Mouse (Mus musculus): Measurements from ENCODE around the gene Fam161a.
A peak's percentile ranks its signal among the peaks of the same experiment; 100 is the strongest.
"Not testable (repeated sequence)": the region's sequence is repeated elsewhere in the genome, so short reads cannot be mapped to it uniquely, and the experiment has no call there.

The Fam161a gene

GRCm38 (mm10) chr11:23049642-23050041, 42.3 kb downstream of the Fam161a start:
- no peak for DNase-seq (ENCODE audit: low spot score)

- no peak for DNase-seq (ENCODE audit: low spot score)
These were observed 45.0 kb downstream of the Fam161a start for GRCm38 (mm10) chr11:23052353-23052752.

- no peak for DNase-seq (ENCODE audit: low spot score)
These were observed 55.8 kb downstream of the Fam161a start for GRCm38 (mm10) chr11:23063153-23063552.

- no peak for DNase-seq (ENCODE audit: low spot score)
These were observed 56.5 kb downstream of the Fam161a start for GRCm38 (mm10) chr11:23063857-23064256.

GRCm38 (mm10) chr11:23064276-23064675, 56.9 kb downstream of the Fam161a start:
- not testable (repeated sequence) for DNase-seq (ENCODE audit: low spot score)

- DNase-seq (ENCODE audit: low spot score) = no peak
These were observed 57.9 kb downstream of the Fam161a start for GRCm38 (mm10) chr11:23065167-23065668.

GRCm38 (mm10) chr11:23067395-23068136, 60.2 kb downstream of the Fam161a start:
- DNase-seq (ENCODE audit: low spot score) = peak; percentile 59

- DNase-seq (ENCODE audit: low spot score) = peak; percentile 2
These were observed 60.9 kb downstream of the Fam161a start for GRCm38 (mm10) chr11:23068201-23068600.

- DNase-seq (ENCODE audit: low spot score) = not testable (repeated sequence)
These were observed 61.7 kb downstream of the Fam161a start for GRCm38 (mm10) chr11:23068986-23069385.

- peak; percentile 2 for DNase-seq (ENCODE audit: low spot score)
These were observed 67.5 kb downstream of the Fam161a start for GRCm38 (mm10) chr11:23074841-23075240.

- no peak for DNase-seq (ENCODE audit: low spot score)
These were observed 71.2 kb downstream of the Fam161a start for GRCm38 (mm10) chr11:23078541-23078940.
